Mouse (Mus musculus): ENCODE results near the gene 1110004F10Rik.
"Not testable (repeated sequence)": the region's sequence is repeated elsewhere in the genome, so short reads cannot be mapped to it uniquely, and the experiment has no call there.

- TF ChIP-seq USF1 (IDR thresholded peaks at IDR 0.05; ENCODE audit: low read depth, low read length); CTCF (IDR thresholded peaks at IDR 0.05 in 2 of 3, conservative IDR thresholded peaks at IDR 0.05 in 1 of 3; ENCODE audit: control insufficient read depth in 1 of 3, insufficient read depth in 1 of 3, low read depth in 2 of 3, low read length in 3 of 3, poor library complexity in 1 of 3, severe bottlenecking in 1 of 3); POLR2A (IDR thresholded peaks at IDR 0.05; ENCODE audit: control insufficient read depth in 1 of 2, insufficient read depth in 1 of 2, low read depth in 1 of 2, low read length in 2 of 2, poor library complexity in 1 of 2); MYC (IDR thresholded peaks at IDR 0.05; ENCODE audit: low read depth, low read length); RAD21 (IDR thresholded peaks at IDR 0.05; ENCODE audit: low read depth, low read length); POLR2AphosphoS2 (IDR thresholded peaks at IDR 0.05; ENCODE audit: low read length); MAX (IDR thresholded peaks at IDR 0.05; ENCODE audit: low read length); MXI1 (IDR thresholded peaks at IDR 0.05; ENCODE audit: low read depth, low read length); BHLHE40 (IDR thresholded peaks at IDR 0.05; ENCODE audit: borderline replicate concordance, low read depth, low read length); NRF1 (IDR thresholded peaks at IDR 0.05; ENCODE audit: insufficient read depth, low read depth, low read length, poor library complexity, severe bottlenecking): not testable (repeated sequence)
These were observed 45.2 kb downstream of the 1110004F10Rik start, which contains the start of gene Gm4353 for GRCm38 (mm10) chr7:116084366-116084765.

Data from MEL (cell line).